Mouse (Mus musculus) gastrocnemius, postnatal 36 days (tissue): ENCODE results near the gene Smc1b. TPM values are rescaled to one million over a fixed set of nuclear protein-coding genes. Genes with fewer than 3 reads are reported as not detected.

Source experiments
- DNase-seq, 2 experiments: peaks; one replicate each; pipeline ENCODE4 v3.0.0; 2022
- intact Hi-C: fragments of 180-260 bp; cut with DNase I; formaldehyde crosslinking; loops from one replicate; pipeline ENCODE4 v1.15.1; 2025
- long read RNA-seq, 2 experiments: library from polyadenylated mRNA; stranded (forward); transcript quantifications; one replicate each; pipeline ENCODE4 v2.0.0; 2021
- total RNA-seq, 2 experiments: library from RNA; stranded (reverse); gene quantifications; 2 replicates each; pipeline ENCODE4 v1.2.3; 2021

The Smc1b gene
- total RNA-seq: not detected
- long read RNA-seq, experiment 1: 0 reads
- long read RNA-seq, experiment 2: 0 reads

- peak in 1 of 2 experiments; percentile 28 for DNase-seq
- intact Hi-C loops: no loop called here
Observed at GRCm38 (mm10) chr15:85131275-85132192, at the start of gene Smc1b, which contains the start of gene Ribc2. Gene Smc1b, minus strand, starts transcription at chr15:85131964. Gene Ribc2, plus strand, starts transcription at chr15:85132078.

GRCm38 (mm10) chr15:85180368-85180767 lies 48.6 kb upstream of the Smc1b start:
- intact Hi-C loops: no loop called here
- no peak for DNase-seq

GRCm38 (mm10) chr15:85179528-85180180 lies 47.9 kb upstream of the Smc1b start:
- intact Hi-C loops: no loop called here
- no peak for DNase-seq

- intact Hi-C loops: no loop called here
Observed at GRCm38 (mm10) chr15:85178172-85178571, 46.4 kb upstream of the Smc1b start.

GRCm38 (mm10) chr15:85177576-85177975 lies 45.8 kb upstream of the Smc1b start:
- DNase-seq: no peak

More at GRCm38 (mm10) chr15:85178172-85178571, 46.4 kb upstream of the Smc1b start:
- no peak for DNase-seq

GRCm38 (mm10) chr15:85174060-85174459 lies 42.3 kb upstream of the Smc1b start:
- intact Hi-C loops: no loop called here
- no peak for DNase-seq

More at GRCm38 (mm10) chr15:85177576-85177975, 45.8 kb upstream of the Smc1b start:
- intact Hi-C loops: no loop called here

- DNase-seq: no peak
- intact Hi-C loops: no loop called here
Observed at GRCm38 (mm10) chr15:85173425-85173824, 41.7 kb upstream of the Smc1b start.

- intact Hi-C loops: no loop called here
- peak; percentile 46 to 66 for DNase-seq
Observed at GRCm38 (mm10) chr15:85172054-85172453, 40.3 kb upstream of the Smc1b start.

GRCm38 (mm10) chr15:85167086-85167679 lies 35.4 kb upstream of the Smc1b start:
- intact Hi-C loops: no loop called here
- no peak for DNase-seq

- no peak for DNase-seq
- intact Hi-C loops: no loop called here
Observed at GRCm38 (mm10) chr15:85166433-85166933, 34.7 kb upstream of the Smc1b start.

- DNase-seq: peak in 1 of 2 experiments; percentile 51
- intact Hi-C loops: no loop called here
Observed at GRCm38 (mm10) chr15:85162693-85163663, 31.2 kb upstream of the Smc1b start.

- no peak for DNase-seq
- intact Hi-C loops: no loop called here
Observed at GRCm38 (mm10) chr15:85161416-85161815, 29.7 kb upstream of the Smc1b start.

- intact Hi-C loops: no loop called here
- no peak for DNase-seq
Observed at GRCm38 (mm10) chr15:85156198-85156597, 24.4 kb upstream of the Smc1b start.

GRCm38 (mm10) chr15:85154091-85154490 lies 22.3 kb upstream of the Smc1b start:
- no peak for DNase-seq
- intact Hi-C loops: no loop called here

GRCm38 (mm10) chr15:85152577-85152976 lies 20.8 kb upstream of the Smc1b start:
- intact Hi-C loops: no loop called here

GRCm38 (mm10) chr15:85151433-85151918 lies 19.7 kb upstream of the Smc1b start:
- intact Hi-C loops: loop anchor here (1.0 to 2.0 kb wide), 2 partner anchors 80 to 97 kb away; no protein-coding TSS in a partner anchor
- DNase-seq: peak; percentile 67 to 71

More at GRCm38 (mm10) chr15:85152577-85152976, 20.8 kb upstream of the Smc1b start:
- peak in 1 of 2 experiments; percentile 66 for DNase-seq

- intact Hi-C loops: loop anchor here (10.0 kb wide), 1 partner anchor 441 kb away; the partner anchor contains the start of gene Wnt7b
- no peak for DNase-seq
Observed at GRCm38 (mm10) chr15:85144249-85144648, 12.5 kb upstream of the Smc1b start.

GRCm38 (mm10) chr15:85143747-85144146 lies 12.0 kb upstream of the Smc1b start:
- no peak for DNase-seq

GRCm38 (mm10) chr15:85143161-85143560 lies 11.4 kb upstream of the Smc1b start:
- DNase-seq: no peak
- intact Hi-C loops: loop anchor here (10.0 kb wide), 1 partner anchor 442 kb away; the partner anchor contains the start of gene Wnt7b

More at GRCm38 (mm10) chr15:85143747-85144146, 12.0 kb upstream of the Smc1b start:
- intact Hi-C loops: loop anchor here (10.0 kb wide), 1 partner anchor 441 kb away; the partner anchor contains the start of gene Wnt7b
